Mouse (Mus musculus): Measurements from ENCODE around the gene Hus1b. TPM values are rescaled to one million over a fixed set of nuclear protein-coding genes. Genes with fewer than 3 reads are reported as not detected.

The Hus1b gene
- polyA plus RNA-seq, 1 experiment, result 0.06 TPM

DNA sequence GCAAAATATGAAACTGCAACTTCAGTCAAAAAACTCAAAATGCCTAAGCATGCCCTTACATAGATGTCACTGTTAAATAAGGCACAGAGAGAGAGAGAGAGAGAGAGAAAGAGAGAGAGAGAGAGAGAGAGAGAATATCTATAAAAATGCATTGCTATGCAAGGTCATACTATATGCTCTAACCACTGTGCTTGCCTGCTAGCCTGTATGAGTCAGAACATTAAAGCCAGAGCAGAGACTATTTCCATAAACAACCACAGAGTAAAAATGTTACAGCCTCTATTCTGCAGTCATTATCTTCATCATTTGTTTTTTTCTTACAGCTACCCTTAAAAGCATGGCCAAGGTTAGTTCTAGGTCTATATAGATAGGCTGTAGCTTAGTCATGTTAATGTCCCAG lies 33.8 kb downstream of the Hus1b start:
- no peaks in the 10 kb centered on the region for H3K79me2 ChIP-seq (ENCODE audit: control insufficient read depth, insufficient read depth)
- no peaks in the 10 kb centered on the region for H3K36me3 ChIP-seq (ENCODE audit: control insufficient read depth, insufficient read depth)
- H3K79me3 ChIP-seq (ENCODE audit: low read depth), result no peaks in the 10 kb centered on the region
- no peak overlapping the region for H3K4me3 ChIP-seq (ENCODE audit: insufficient read depth, poor library complexity, severe bottlenecking)
- TF ChIP-seq CTCF (IDR thresholded peaks at IDR 0.05; ENCODE audit: control insufficient read depth, insufficient read depth, insufficient read length) (no peak), FOSL1 (IDR thresholded peaks at IDR 0.05; ENCODE audit: insufficient read depth, low read length, poor library complexity, severe bottlenecking) (no peak), USF1 (IDR thresholded peaks at IDR 0.05; ENCODE audit: low read depth) (no peak), MAX (IDR thresholded peaks at IDR 0.05) (no peak), CEBPB (IDR thresholded peaks at IDR 0.05; ENCODE audit: low read depth) (no peak), MYOD1 (IDR thresholded peaks at IDR 0.05; ENCODE audit: control insufficient read depth, insufficient read length, low read depth) (no peak), MYOG (IDR thresholded peaks at IDR 0.05; ENCODE audit: control insufficient read depth, extremely low read depth, insufficient read length) (no peak)
- H3ac ChIP-seq (ENCODE audit: control insufficient read depth, insufficient read length, low read depth), result no peak overlapping the region
- H3K27me3 ChIP-seq (ENCODE audit: control insufficient read depth, insufficient read depth, insufficient read length), result no peaks in the 10 kb centered on the region

DNA sequence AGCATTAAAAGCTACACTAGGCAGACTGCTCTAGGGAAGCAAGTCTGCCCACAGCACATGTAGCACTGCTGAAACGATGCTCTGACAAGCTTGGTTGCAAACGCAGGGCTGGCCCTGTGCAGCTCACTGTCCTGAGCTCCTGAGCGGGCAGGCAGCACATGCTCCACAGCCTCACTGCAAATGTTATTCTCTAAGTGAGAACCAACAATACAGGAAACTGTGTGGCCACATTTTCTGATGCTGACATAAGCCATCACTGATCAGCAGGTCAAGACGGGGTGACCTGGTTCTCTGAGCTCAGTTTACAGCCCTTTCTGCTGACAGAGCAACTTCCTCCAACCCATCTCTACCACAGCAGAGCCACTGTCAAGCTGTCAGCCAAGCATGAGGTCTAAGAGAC lies 34.5 kb downstream of the Hus1b start:
- Histone ChIP-seq H3K4me3 (ENCODE audit: insufficient read depth, poor library complexity, severe bottlenecking) (no peak overlapping the region), H3K79me2 (ENCODE audit: control insufficient read depth, insufficient read depth) (no peaks in the 10 kb centered on the region), H3K79me3 (ENCODE audit: low read depth) (no peaks in the 10 kb centered on the region), H3ac (ENCODE audit: control insufficient read depth, insufficient read length, low read depth) (no peak overlapping the region), H3K27me3 (ENCODE audit: control insufficient read depth, insufficient read depth, insufficient read length) (no peaks in the 10 kb centered on the region), H3K36me3 (ENCODE audit: control insufficient read depth, insufficient read depth) (no peaks in the 10 kb centered on the region)
- TF ChIP-seq MAX (IDR thresholded peaks at IDR 0.05), result no peak
- no peak for TF ChIP-seq USF1 (IDR thresholded peaks at IDR 0.05; ENCODE audit: low read depth)
- no peak for TF ChIP-seq MYOG (IDR thresholded peaks at IDR 0.05; ENCODE audit: control insufficient read depth, extremely low read depth, insufficient read length)
- TF ChIP-seq MYOD1 (IDR thresholded peaks at IDR 0.05; ENCODE audit: control insufficient read depth, insufficient read length, low read depth), result no peak
- no peak for TF ChIP-seq CEBPB (IDR thresholded peaks at IDR 0.05; ENCODE audit: low read depth)
- no peak for TF ChIP-seq CTCF (IDR thresholded peaks at IDR 0.05; ENCODE audit: control insufficient read depth, insufficient read depth, insufficient read length)
- TF ChIP-seq FOSL1 (IDR thresholded peaks at IDR 0.05; ENCODE audit: insufficient read depth, low read length, poor library complexity, severe bottlenecking), result no peak

DNA sequence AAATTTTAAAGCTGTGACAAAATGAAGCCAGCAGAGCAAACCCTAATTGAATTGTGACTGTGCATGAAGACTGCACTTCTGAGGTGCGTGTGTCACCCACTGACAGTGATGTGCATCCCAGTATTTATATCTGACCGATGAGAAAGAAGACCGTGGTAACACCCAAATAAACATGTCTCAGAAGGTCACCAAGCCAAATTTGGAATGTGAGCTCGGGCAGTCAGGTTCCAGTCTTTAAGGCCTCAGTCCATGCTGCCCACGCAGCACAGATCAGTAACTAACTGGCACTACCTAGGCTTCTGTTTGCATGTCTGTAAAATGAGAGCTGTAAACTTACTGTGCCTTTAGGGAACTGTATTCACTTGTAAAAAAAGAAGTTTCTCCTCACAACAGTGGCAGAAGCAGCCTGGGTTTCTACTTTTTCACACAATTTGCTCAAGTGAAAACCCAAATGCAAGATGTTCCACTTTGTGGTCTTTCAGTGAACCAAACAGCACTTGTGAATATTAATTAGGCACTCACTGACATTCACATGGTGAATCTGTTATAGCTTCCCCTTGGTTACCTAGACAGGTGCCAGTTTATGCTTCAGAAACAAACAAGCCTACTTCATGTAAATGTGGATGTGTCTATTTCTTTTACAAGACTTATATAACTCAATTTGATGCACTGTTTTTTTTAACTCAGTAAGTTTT lies 35.5 kb downstream of the Hus1b start:
- H3K4me3 ChIP-seq (ENCODE audit: insufficient read depth, poor library complexity, severe bottlenecking), result no peak overlapping the region
- H3ac ChIP-seq (ENCODE audit: control insufficient read depth, insufficient read length, low read depth), result no peak overlapping the region
- H3K36me3 ChIP-seq (ENCODE audit: control insufficient read depth, insufficient read depth), result no peaks in the 10 kb centered on the region
- TF ChIP-seq FOSL1 (IDR thresholded peaks at IDR 0.05; ENCODE audit: insufficient read depth, low read length, poor library complexity, severe bottlenecking), result no peak
- TF ChIP-seq USF1 (IDR thresholded peaks at IDR 0.05; ENCODE audit: low read depth), result no peak
- no peak for TF ChIP-seq CTCF (IDR thresholded peaks at IDR 0.05; ENCODE audit: control insufficient read depth, insufficient read depth, insufficient read length)
- no peak for TF ChIP-seq MYOD1 (IDR thresholded peaks at IDR 0.05; ENCODE audit: control insufficient read depth, insufficient read length, low read depth)
- no peak for TF ChIP-seq MAX (IDR thresholded peaks at IDR 0.05)
- no peak for TF ChIP-seq MYOG (IDR thresholded peaks at IDR 0.05; ENCODE audit: control insufficient read depth, extremely low read depth, insufficient read length)
- TF ChIP-seq CEBPB (IDR thresholded peaks at IDR 0.05; ENCODE audit: low read depth), result no peak
- no peaks in the 10 kb centered on the region for H3K27me3 ChIP-seq (ENCODE audit: control insufficient read depth, insufficient read depth, insufficient read length)
- H3K79me2 ChIP-seq (ENCODE audit: control insufficient read depth, insufficient read depth), result no peaks in the 10 kb centered on the region
- H3K79me3 ChIP-seq (ENCODE audit: low read depth), result no peaks in the 10 kb centered on the region

DNA sequence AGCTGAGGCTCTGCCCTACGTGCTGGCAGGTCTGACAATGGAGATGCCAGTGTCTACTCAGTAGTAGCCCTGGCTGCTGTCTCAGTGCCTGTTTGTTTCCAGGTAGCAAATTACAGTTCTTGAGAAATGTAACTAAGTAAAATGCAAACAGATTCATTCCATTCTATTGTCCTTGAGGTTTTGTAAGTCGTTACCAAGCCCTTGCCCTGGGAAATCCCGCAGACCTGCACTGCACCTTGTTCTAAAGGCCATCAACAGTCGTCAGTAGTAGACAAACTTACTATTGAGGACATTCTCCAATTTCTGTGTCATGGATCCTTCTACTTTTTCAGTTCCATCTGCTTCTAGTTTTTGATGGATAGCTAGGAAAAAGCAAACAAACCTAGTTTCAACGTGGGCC lies 36.7 kb downstream of the Hus1b start:
- H3K79me3 ChIP-seq (ENCODE audit: low read depth), result no peaks in the 10 kb centered on the region
- H3K4me3 ChIP-seq (ENCODE audit: insufficient read depth, poor library complexity, severe bottlenecking), result no peak overlapping the region
- no peaks in the 10 kb centered on the region for H3K36me3 ChIP-seq (ENCODE audit: control insufficient read depth, insufficient read depth)
- no peaks in the 10 kb centered on the region for H3K27me3 ChIP-seq (ENCODE audit: control insufficient read depth, insufficient read depth, insufficient read length)
- TF ChIP-seq USF1 (IDR thresholded peaks at IDR 0.05; ENCODE audit: low read depth), result no peak
- no peak for TF ChIP-seq CEBPB (IDR thresholded peaks at IDR 0.05; ENCODE audit: low read depth)
- TF ChIP-seq MYOD1 (IDR thresholded peaks at IDR 0.05; ENCODE audit: control insufficient read depth, insufficient read length, low read depth), result no peak
- no peak for TF ChIP-seq FOSL1 (IDR thresholded peaks at IDR 0.05; ENCODE audit: insufficient read depth, low read length, poor library complexity, severe bottlenecking)
- TF ChIP-seq CTCF (IDR thresholded peaks at IDR 0.05; ENCODE audit: control insufficient read depth, insufficient read depth, insufficient read length), result no peak
- TF ChIP-seq MAX (IDR thresholded peaks at IDR 0.05), result no peak
- TF ChIP-seq MYOG (IDR thresholded peaks at IDR 0.05; ENCODE audit: control insufficient read depth, extremely low read depth, insufficient read length), result no peak
- no peak overlapping the region for H3ac ChIP-seq (ENCODE audit: control insufficient read depth, insufficient read length, low read depth)
- H3K79me2 ChIP-seq (ENCODE audit: control insufficient read depth, insufficient read depth), result no peaks in the 10 kb centered on the region

DNA sequence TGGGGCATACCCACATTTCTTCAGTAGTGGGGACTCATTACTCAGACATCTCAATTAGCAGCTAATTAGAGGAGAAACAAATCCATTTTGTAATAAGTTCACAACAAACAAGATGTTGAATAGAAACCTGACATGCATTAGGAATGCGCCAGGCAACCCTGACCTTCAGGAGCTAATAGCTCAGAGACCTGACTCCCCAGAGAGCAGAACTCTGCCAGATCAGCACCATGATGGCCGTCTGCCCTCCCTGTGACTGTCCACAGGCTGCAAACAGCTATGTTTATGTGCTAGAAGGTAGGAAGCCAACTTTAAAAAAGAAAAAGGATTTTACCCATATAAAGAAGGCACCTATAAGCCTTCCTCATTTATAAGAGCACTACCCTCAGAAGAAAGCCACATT lies 45.3 kb downstream of the Hus1b start:
- Histone ChIP-seq H3K79me3 (ENCODE audit: low read depth) (no peaks in the 10 kb centered on the region), H3K36me3 (ENCODE audit: control insufficient read depth, insufficient read depth) (peaks cover 15% of the 10 kb centered on the region), H3K79me2 (ENCODE audit: control insufficient read depth, insufficient read depth) (no peaks in the 10 kb centered on the region), H3K27me3 (ENCODE audit: control insufficient read depth, insufficient read depth, insufficient read length) (no peaks in the 10 kb centered on the region), H3K4me3 (ENCODE audit: insufficient read depth, poor library complexity, severe bottlenecking) (no peak overlapping the region), H3ac (ENCODE audit: control insufficient read depth, insufficient read length, low read depth) (no peak overlapping the region)
- TF ChIP-seq MYOD1 (IDR thresholded peaks at IDR 0.05; ENCODE audit: control insufficient read depth, insufficient read length, low read depth) (no peak), CEBPB (IDR thresholded peaks at IDR 0.05; ENCODE audit: low read depth) (no peak), MAX (IDR thresholded peaks at IDR 0.05) (no peak), MYOG (IDR thresholded peaks at IDR 0.05; ENCODE audit: control insufficient read depth, extremely low read depth, insufficient read length) (no peak), FOSL1 (IDR thresholded peaks at IDR 0.05; ENCODE audit: insufficient read depth, low read length, poor library complexity, severe bottlenecking) (no peak)
